Mouse (Mus musculus) MN1 (cell line): ENCODE measurements at regions not wholly inside any gene's neighbourhood (a gene's known extent, or its start where the extent isn't known, plus 50 kb on each side); places are given as distances from the start of the nearest gene placed in this dataset.

Experiments used
- DNase-seq: peaks from one replicate; pipeline ENCODE4 v3.0.0-alpha.2; 2016; ENCODE audit warnings: low spot score

DNA sequence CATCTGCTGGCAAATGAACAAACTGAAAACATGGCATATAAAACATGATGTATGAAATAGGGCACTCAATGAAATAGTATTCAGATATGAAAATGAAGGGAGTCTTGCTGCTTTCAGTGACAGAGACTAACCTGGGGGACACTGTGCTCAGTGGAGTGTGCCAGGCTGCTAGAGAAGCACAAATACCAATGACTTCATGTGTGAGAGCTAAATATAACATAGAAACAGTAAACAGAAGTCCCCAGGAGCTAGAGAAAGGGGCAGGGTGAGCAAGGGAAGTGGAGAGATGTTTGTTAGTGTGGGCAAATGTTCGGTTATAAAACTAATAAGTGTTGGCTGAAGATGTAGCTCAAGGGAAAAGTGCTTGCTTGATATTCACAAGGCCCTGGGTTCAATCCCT, 293.2 kb upstream of the Jmjd1c start:
- no peak for DNase-seq

DNA sequence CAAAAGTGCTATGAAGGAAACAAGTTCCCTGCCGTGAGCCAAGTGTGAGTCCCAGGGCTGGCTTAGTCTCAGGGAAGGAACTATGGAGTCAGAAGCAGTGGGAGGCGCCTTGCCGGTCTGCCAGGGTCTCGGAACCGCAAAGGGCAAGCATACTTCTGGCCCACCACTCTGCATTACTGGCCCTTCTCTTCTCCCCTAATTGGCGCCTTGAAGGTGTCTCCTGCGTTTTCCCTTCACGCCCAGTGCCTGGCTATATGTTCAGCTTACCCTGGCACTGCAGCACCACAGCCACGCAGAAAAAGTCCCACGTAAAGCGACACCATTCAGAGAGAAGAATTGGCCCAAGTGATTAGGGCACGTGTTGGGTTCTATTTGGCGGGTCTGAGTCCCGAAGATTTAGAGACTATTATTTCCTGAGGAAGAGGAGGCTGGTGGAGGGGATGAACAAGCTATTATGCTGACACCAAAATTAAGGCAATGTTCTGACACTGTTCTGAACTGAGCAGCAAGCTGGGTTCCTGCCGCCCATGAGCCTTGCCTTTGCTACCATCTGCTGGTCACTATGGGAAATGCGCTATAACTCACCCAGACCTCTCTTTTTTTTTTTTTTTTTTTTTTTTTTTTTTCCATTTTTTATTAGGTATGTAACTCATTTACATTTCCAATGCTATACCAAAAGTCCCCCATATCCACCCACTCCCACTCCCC, 288.5 kb upstream of the Jmjd1c start:
- DNase-seq, result peak; percentile 52

DNA sequence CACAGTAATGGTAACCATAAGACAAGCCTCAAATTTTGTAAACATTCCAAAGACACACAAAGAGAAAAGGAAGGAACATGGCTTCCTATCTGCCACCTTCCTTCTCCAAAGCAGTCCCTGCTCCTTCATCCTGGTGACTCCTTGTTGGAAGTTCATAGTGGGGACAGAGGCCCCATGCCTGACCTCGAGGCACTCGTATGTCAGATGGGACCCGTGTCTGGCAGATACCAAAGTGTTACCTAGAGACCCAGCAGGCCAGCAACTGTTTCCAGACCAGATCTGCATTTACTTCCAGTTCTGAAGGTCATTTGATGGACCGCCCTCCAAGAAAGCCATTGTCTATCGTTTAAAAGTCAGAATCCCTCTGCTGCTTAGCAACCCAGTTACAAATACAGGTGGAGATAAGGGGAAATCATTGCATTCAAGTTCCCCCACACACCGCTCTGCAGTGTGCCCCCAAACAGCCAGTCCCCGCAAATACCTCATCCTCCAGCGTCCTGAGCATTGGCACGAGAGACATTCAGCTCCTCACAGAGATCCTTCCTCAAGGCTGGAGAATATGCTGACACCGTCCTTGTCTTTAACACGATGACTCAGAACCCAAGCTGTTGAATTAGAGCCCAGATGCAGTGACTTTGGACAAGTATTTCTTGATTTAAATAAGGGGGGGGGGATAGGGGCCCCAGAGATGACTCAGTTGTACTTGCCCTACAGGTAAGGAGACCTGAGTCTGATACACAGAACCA, 283.2 kb upstream of the Jmjd1c start:
- DNase-seq, result no peak

DNA sequence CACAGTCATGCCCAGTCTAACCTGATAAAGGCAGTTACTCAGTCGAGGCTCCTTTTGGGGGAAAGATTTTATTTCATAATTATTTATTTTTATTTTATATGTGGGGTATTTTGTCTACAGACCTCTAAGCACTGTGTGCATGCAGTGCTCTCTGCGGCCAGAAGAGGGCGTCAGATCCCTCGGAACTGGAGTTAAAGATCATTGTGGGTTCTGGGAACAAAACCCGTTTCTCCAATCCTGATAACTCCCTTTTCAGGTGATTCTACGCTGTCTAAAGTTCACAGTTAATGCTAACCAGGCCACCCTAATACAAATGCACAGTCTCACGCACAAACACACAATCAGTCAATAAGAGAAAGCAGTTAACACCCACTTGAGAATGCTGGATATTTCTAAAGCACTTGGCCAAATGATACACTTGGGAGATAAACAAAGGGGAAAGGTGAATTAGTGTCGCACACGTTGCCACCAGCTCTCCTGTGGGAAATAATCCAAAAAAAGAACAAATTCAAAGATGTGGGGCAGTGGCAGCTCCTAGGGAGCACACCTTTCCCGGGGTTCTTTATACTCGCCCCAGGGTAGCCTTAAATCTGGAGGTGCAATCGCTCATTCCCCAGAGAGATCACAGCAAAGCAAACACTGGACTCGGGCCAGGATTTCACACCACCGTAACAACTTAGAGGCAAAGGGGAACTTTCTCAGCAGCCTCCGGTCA, 281.9 kb upstream of the Jmjd1c start:
- DNase-seq, result no peak

DNA sequence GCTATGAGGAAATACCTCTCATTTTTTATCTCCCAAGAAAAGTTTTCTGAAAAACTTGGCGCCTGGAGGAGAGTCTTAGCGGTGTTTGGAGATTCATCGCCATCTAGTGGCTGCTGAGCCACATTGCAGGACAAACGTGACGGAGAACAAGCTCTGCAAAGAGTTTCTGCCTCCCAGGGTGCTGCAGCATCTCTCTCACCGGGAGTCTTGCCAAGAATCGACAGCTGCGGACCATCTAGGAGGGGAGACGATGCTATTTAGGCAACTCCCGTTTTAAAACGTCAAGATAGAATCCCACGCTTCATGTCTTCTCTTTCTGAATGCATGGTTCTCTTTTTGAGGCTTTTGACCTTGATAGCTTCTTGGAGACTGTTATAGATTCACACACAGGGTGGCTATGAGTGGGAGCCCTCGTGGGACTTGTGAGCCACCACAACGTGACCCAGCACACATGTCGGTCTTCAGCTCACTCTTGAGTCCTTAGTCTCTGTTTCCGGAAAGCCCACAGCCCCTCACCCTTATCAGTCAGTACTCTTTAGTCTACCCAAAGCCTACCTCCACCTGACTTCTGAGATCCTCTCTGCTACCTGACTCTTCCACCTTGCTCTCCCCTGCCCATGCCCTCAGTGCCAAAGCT, 281.2 kb upstream of the Jmjd1c start:
- peak; percentile 55 for DNase-seq

DNA sequence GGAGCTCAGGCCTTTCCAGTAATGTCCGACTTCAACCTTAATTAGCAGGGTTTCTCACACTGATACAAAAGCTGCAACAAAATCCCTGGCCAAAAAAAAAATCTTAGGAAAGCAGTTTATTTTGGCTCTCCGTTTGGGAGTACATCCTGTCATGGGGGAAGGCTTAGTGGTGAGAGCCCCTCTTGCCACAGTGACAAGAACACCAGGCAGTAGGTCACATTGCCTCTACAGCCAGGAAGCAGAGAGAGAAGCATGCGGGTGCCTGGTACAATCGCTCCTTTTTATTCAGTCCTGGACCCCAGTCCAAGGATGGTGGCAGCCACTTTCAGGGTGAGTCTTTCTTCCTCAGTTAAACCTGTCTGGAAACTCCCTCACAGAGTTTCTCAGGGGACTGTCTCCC, 280.0 kb upstream of the Jmjd1c start:
- no peak for DNase-seq

DNA sequence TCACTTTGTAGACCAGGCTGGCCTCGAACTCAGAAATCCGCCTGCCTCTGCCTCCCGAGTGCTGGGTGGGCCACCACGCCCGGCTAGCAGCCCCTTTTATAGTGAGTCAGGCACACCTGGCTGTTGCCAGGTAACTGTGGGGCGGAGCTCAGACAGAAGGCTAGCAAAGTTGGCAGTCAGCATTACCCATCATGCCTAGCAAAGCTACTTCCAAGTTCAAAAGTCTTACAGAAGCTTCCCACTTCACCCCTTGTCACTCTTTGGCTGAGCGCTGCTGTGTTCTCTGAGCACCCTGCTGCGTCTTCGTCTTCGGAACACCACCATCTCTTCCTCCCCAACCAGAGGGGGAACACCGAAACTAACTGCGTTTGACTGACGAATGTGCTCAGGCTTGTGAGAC, 279.1 kb upstream of the Jmjd1c start:
- DNase-seq, result no peak

DNA sequence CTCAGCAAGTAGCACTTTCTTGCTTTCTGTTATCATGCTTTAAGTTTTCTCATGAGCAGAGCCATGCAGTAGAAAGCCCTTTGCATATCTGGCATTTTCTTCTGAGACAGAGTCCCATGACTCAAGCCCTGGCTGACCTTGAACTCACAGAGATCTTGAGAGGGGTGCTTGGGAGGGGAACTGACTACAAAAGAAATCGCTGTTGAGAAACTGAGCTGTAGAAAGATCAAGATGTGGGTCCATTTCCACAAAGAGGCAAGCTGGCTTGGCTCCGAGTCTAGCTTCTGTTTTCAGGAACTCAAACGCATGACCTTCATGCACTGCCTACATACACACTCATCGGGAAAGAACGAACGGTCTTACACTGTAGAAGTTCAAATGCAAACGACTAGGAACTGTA, 278.0 kb upstream of the Jmjd1c start:
- DNase-seq, result no peak

DNA sequence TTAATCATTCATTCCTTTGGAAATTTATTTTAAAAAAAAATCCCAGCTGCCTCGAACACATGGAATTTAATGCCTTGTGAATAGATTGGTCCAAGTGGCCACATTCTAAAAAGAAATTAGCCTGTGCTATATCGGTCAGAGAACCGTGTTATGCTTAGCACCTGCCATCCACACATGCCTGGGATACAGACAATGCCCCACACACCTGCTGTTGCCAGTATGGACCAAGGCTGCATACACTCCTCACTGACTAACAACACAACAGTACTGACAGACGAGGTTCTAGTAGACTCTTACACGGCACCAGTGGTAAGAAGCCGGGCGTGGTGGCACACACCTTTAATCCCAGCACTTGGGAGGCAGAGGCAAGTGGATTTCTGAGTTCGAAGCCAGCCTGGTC, 276.4 kb upstream of the Jmjd1c start:
- no peak for DNase-seq

DNA sequence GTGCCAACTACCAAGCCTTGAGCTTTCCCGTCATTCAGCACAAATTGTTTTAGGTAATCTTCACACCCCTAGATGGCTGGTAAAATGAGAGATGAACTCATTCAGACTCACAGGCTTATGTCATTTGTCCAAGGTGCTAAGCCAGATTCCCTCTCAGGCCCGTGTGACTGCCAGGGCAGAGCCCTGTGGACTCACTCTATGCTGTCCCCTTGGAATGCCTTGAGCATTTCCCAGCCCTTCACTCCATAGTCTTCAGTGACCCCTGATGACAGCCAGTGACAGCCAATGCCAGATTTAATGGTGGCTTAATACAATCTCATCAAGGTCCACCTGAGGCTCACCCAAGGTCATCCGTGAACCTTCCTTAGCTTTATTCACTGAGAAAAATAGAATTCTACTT, 270.2 kb upstream of the Jmjd1c start:
- DNase-seq, result no peak

DNA sequence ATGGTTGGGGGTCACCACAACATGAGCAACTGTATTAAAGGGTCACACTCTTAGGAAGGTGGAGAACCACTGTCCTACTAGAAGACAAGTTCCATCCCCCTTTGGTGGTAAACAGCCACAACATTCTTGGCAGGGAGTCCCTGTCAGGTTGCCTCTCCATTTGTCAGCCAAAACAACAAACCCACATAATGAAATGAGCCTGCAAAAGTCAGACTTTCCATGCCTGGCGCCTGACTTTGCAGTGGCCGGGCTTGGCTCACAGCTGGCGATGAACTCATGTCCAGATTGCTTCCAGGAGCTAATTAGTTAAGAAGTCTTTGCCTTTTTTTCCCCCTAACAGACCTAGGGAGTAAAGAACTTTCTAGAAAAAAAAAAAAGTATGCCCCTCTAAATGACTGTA, 269.6 kb upstream of the Jmjd1c start:
- DNase-seq, result peak; percentile 73

DNA sequence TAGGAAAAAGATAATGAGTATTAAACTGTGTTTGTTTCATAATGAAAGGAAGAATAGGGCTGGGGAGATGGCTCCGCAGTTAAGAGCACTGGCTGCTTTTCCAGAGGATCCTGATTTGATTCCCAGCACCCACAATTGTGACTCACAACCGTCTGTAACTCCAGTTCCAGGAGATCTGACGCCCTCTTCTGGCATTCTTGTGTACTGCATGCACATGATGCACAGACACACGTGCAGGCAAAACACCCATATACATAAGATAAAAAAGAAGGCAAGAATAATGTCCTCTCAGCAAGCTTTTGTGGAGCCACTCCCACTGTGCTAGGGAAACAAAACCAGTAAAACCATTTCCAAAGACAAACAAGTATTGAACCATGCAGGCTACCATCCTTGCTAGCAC, 261.0 kb upstream of the Jmjd1c start:
- DNase-seq, result no peak

DNA sequence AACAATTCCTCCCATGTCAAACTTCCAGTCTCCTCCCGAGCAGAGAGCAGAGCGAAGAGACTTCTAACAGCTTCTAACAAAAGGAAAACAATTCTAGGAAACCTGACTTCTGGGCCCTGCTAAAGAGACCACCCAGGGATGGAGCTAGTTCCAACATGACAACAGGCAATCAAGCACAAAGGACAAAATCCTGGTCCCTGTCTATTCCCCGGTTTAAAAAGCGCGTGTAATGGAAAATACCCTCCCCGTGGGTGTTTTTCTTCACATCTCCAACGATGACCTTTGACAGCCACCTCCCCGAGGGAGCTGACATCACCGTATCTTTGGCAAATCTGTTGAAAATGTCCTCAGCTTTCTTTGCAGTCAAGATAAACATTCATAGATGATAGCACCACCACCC, 256.9 kb upstream of the Jmjd1c start:
- DNase-seq, result no peak

DNA sequence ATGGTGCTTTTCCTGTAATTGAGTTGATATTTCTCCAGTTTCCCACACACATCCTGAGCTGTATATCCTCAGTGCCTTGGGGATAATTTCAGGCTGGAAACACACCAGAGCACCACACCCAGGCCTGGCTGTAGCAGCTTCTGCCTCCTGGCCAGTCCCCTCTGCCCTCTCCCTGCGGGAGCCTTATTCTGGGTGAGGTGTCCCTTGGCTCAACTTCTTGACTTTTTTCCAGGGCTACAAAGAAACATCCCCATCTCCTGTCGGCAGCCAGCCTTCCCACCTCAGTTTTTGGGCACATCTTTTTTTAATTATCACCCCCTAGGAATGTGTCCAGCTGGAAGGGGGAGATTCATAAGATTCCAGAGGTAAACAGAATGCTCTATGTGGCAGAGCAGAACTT, 252.7 kb upstream of the Jmjd1c start:
- no peak for DNase-seq

DNA sequence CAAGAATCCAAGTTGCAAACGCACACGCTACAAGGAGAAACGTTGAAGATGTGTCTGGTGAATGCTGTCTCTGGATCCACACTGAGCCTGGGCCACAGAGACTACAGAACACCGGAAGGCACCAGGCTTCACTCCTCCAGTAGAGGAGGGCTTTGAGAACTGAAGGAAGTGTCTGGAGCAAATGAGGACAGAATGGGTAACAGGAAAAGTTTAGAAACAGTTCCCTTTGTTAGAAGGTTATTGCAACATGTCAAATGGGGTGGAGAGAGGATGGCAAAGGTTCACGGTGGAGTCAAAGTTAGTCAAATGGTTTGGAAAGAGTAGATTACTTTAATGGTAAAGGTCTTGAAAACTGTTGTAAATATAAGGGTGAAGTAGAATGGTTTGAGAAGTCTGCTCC, 247.1 kb upstream of the Jmjd1c start:
- no peak for DNase-seq

DNA sequence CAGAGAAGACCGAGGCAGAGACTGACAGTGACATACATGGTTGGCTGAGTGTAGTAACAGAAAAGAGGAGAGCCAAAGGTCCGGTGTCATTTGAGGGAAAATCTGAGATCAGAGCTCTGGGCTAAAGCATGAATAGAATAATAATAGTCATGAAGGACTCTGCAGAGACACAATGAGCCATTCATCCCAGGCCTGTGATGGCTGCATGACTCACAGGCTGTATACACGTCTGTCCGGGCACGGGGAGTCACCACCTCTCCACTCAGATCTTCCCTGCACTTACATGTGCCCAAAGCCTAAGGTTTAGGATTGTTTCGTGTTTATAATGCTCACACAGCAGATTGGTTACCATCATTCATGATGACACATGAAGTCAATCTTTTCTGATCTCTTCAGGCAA, 246.2 kb upstream of the Jmjd1c start:
- no peak for DNase-seq

DNA sequence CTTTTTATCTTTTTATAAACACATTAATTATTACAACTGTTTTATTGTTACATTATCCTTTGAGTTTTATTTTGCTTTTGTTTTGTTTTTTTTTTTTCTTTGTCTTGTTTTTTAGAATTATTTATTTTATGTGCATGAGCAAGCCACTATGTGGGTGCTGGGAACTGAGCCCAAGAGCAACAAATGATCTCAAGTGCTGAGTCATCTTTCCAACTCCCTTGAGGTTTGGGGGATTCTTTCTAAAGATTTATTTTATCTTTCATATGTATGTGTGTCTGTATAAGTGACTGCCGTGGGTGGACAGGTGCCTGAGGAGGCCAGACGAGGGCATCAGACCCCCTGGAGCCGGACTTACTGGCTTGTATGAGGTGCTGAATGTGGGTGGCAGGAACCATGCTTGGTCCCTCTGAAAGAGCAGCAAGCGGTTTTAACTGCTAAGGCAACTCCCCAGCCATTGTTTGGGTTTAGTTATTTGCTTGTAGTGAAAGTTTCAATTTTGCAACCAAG, 244.9 kb upstream of the Jmjd1c start:
- no peak for DNase-seq

DNA sequence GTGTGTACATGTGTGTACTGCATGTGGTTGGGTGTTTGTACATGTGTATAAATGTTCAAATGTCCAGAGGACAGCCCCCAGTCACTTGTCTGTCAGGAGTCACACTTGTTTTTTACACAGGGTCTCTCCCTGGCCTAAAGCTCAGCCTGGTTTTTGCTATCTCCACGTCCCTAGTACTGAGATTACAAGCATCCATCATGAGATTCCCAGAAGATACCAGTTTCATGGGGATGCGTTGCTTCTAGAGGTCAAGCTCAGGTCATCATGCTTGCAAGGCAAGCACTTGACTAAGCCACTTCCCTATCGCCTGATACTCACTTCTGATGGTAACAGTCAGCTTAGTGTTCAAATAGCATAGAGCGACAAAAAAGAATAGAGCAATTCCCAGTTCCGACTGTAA, 244.1 kb upstream of the Jmjd1c start:
- DNase-seq, result no peak

DNA sequence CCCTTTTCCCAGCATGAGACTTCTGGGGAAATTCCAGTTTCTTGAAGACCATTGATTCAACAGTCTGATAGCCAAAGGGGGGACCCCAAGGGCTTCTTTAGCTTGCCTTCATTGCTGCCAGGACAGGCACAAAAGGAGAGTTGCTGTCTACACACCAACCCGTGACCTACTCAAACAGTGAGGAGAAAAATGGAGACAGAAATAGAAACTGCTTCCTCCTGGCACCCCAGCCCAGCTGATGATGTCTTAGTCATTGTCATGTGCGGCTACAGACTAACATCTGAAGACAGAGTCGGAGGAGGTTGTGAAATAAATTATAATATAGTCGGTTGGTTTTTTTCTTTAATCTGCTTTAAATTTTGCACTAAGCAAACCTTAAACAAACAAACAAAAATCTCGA, 243.2 kb upstream of the Jmjd1c start:
- DNase-seq, result peak; percentile 21

DNA sequence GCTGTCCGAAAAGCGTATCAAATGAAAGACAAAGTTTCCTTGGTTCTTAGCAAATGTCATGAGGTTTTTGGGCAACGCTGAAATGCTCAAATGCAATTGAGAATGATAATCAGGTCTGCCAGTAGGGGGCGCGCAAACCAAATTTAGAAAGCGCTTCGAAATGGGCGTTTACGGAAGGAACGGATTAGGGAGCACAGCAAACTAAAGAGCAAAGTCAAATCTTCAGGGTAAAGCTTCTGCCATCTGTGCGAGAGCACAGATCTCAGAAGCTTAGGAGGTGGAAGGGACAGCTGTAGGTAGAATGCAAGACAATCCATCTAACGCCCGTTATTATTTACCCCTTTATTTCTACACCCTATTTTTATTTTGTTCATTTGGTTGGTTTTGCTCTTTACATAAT, 242.7 kb upstream of the Jmjd1c start:
- DNase-seq, result peak; percentile 85

DNA sequence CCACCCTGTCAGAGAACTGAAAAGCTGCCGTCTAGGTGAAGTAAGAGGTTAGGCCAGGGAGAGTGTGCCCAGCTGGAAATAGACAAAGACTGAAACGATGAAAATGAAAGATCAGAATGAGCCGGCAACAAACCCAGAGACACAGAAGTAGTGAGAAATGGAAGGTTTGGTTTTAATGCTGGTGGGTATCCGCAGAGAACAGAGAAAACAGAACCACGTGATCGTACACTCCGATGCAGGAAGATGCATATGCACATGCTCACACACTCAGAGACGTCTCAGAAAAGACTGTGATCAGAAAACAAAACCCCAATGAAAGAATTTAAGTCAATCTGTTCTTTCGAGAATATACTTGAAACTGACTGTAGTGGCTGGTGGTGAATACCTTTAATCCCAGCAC, 241.0 kb upstream of the Jmjd1c start:
- DNase-seq, result no peak

DNA sequence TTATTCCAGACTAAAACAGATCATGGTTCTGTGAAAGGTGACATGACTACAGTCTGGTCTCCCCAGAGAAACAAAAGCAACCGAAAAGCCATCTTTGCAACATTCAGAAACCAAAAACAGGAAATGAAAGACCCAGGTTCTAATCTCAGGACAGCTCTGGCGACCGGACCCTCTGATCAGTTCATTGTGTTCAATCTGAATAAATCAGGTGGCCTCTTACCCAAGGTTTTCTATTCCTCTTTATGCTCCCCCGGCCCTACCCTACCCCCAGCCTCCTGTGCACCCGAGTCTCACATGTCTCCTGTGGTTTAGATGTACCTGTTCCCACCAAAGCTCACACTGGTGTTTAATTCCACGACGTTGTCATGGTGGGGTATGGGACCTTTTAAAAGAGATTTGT, 238.6 kb upstream of the Jmjd1c start:
- DNase-seq, result no peak

DNA sequence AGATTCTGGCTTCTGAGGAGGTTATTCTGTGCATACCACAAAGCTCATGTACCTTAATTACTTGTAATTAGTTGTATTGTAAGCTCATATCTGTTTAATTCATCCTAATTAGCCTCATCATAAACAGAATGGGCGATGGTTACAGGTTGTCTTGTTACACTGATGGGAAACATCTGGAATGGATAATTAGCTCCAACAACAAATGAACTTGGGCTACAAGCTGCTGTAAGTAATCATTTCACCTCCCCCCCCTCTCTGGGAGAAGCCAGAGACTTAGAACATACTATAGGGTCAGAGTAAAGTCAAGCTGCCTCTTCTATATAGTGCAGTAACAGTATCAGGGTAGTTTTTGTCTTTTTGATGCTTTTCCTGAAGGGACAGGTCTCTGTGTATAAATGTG, 234.5 kb upstream of the Jmjd1c start:
- no peak for DNase-seq
